Mouse (Mus musculus) right cerebral cortex, adult 18-20 months (tissue): Measurements from ENCODE around the gene Ptgfrn.
A peak's percentile ranks its signal among the peaks of the same experiment; 100 is the strongest.

ENCODE experiments used
- DNase-seq: peaks from one replicate; pipeline ENCODE4 v3.0.0; 2022; ENCODE audit warnings: mixed read lengths

Ptgfrn gene

DNA sequence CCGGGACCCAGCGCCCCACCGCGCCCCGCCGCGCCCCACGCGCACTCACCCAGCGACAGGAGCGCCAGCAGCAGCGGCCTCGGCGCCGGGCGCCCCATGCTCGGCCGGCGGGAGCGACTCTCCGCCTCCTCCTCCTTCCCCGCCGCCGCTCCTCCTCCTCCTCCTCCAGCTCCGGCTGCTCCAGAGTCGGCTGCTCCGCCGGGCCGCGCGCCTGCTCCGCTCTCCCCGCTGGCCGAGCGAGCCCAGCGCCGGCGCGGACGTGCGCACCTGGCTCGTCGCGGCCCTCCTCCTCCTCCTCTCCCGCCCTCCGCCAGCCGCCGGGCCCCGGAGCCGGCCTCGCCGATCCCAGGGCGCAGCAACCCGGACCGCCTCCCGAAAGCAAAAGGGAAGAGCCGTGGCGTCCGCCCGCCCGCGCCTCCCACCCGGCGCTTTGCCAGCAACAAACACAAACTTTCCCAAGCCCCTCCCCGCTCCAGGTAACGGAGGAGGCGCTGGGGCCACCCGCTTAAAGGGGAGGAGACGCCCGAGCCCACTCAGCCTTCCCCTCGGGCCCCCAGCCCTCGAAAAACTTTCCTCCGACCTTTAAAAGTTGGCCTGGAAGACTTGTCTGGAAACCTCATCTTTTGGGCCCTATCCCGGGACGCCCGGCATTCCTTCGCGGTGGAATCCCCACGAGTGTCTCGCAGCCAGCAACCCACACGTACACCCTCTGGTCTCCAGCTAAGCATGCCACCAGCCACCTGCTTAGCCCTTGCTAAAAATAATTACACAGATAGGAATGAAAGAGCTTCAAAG, at the start of gene Ptgfrn:
Gene Ptgfrn (minus strand): TSS at position 236 of the 795 bp plus-strand sequence.
- DNase-seq: no peak

DNA sequence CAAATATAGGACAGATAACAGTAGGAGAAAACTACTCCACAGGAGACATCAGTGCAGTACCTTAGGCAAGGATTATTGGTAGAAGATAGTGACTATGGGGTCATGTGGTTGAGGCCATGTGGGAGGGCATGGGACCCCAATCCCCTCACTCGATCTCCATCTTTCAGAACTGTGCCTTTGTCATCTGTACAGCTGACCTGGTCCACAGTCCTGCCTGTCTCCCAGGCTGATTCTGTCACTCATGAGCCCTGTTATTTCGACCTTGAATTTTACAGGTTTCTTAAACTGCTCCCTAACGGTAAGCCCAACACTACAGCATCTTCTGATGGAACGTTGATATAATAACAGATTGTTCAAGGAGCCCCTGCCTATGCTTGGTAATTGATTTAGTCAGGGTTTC, 49.6 kb upstream of the Ptgfrn start:
- DNase-seq: no peak

DNA sequence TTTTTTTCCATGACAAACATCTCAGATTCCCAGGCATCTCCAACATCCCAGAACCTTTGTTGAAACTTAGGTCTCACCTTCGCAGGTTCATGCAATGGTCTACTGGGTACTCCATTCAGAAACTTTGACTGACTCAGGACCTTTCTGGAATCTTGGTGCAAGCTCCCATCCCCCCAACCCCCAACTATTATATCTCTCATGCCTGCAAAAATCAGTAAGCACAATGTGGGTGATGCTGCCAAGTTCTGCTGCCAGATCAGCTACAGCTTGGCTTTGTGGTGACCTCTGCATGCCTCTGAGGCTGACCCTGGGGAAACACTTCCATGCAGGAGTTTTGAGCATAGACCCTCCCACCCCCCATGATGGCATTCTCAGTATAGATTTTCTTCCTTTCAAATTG, 44.0 kb upstream of the Ptgfrn start:
- DNase-seq: no peak

DNA sequence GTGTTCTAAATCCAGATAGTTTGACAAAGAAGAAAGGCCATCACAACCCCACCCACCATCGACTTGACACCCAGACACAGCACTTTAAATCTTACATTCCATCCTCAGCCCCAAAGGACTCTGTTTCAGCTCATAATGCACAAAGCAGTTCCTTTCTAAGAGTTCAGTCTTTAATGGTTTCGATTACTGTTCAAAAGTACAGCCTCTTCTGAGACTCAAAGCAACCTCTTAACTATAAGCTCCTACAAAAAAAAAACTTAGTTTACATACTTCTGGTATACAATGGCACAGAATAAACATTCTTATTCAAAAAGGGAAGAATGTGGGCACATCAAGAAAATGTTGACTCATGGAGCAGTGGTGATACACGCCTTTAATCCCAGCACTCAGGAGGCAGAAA, 43.3 kb upstream of the Ptgfrn start:
- DNase-seq: no peak

DNA sequence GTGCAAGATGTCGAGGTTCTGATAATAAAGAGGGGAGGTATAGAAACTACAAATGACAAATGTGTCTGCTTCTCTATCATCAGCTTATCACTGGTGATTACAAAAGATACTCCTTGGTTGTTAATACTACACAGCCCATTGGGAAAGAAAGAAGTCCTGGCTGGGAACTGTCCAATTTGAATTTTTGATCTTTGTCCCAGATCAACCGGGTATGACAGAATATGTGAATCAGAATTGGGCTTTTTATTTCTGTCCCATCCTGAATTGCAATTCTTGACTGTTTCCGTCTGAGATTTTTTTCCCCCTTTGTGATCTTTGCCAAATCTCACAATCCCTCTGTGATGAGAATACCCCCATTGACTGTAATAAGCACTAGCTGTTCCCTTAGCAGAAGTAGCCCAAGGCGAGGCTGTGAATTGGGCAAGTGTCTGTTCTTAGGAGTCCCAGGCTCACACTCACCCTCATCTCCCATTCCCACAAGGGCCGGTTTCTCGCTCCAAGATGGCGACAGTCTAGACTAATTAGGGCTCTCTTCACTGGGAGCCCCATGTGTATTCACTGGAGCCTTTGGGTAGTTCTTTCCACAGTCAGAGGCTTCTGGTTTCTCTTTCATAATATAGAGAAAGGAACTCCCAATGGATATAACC, 36.2 kb upstream of the Ptgfrn start:
- no peak for DNase-seq

DNA sequence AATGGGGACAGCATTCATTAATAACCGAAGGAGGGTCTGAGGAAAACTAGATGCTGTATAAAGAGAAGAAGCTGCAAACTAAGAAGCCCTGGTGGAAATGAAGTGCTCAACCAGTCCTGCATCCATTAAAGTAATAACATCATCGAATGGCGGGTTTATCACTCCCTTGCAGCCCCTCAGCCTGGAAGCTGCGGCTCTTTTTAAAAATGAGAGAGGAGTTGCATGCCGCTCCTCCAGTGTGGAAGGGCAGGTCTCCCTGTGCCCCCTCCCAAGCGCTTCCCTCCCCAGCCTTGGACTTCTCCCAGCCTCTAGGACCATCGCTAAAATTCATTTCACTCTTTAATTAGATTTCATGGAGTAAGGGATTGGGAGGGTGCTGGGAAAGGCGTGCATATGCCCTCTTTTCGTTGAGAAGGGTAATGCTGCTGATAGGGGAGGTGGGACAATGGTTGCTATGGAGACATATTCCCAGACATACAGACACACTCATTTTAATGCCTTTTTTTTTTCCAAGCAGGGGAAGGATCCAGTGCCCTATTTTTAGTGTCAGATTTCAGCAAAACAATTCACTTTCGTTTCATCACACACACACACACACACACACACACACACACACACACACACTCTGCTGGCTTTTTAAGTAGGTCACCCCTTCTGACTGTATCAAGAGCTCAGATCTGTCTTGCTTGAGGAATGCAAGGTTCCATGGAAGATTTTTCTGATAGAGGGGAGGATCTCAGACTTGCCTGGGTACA, 35.4 kb upstream of the Ptgfrn start:
- peak; percentile 62 for DNase-seq

DNA sequence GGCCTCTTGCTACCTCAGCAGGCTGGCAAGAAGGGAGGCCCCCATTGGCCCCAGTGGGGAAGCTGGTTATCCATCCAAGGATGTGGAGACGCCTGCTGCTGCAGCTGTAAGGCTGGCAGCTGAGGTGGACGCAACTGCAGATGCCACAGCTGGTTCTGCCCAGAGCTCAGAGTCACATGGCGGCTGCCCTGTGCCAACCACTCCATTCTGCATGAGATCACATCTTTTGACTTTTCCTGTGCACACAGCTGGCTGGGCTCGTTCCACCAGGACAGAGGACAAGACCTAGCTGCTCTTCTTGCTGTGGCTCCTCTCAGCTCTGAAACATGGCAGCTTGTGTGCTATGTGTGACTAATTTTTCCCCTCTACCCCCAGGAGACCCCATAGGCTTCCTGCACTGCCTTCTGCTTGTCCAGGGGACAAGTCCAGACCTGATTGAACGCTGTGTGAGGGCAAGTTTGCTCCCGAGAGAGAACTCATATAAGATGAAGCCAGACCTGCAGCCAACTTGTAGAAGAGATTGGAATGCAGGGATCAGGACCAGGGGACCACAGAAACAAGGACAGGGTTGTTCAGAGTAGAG, 34.4 kb upstream of the Ptgfrn start:
- no peak for DNase-seq

DNA sequence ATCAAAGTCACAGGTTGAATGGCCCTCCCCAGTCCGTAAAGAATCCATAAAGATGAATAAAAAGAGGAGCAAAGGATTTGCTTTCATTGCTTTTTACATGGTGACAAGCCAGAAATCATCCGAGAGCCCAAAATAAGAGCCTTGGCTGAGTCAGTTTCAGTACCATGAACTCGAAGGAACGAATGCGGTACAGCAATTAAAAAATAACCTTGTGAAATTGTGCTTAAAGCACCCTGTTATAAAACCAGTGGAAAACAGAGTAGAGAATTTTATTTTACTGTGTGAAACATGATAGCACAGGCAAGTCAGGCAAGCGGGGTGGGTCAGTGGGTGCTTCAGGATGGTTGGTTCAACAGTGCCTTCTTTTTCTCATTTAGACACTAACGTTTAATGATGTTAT, 33.4 kb upstream of the Ptgfrn start:
- DNase-seq: no peak

DNA sequence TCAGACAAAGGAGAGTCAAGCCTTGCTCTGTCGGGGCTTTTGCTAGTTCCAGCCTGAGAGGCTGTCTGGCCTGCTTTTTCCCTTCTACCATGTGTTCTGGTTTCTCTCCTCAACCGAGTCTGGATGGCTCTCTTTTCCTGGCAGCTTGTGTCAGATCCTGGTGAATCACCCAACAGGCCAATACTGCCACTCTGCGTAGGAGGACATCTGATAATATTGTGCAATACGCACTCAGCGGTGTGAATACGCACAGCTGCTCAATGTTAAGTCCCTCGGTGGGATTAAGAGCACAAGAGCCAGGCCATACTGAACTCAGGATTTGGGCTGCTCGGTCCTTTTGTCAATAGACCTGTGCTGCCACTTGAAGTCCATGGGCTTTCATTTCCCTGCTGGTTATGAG, 31.8 kb upstream of the Ptgfrn start:
- peak; percentile 56 for DNase-seq

DNA sequence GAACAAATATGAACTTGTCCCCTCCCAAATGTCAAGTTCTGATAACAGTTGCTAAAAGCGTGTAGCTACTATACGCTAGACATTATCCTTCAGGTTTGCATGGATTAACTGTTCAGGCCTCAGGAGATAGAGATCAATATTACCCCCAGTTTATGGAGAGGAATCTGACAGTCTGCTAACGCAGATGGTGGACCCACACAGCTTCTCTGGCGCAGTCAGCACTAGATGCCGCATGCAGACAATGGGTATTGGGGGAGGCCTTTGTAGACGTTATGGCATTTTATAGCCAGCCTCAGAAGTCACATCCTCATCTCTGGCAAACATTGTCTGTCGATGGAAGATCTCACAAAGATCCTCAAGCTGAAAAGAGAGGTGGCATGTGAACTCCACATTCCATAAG, 29.9 kb upstream of the Ptgfrn start:
- DNase-seq: no peak

DNA sequence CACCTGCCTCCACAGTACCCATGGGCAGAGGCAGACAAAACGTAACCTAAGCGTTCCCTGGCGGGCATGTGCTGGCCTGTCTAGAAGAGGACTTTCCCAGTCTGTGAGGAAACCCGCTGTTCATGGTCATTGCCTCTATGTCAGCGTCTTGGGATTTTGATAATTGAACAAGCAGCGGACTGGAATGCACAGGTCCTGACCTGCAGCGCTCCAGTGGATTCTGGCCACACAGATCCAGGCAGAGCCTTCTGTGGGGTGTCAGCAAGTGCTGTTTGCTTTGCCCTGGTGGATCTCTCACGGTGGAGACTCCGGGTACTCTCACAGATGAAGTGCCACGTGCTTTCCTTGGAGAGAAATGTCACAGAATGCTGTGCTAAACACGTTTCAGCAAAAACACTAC, 26.4 kb upstream of the Ptgfrn start:
- DNase-seq: no peak

DNA sequence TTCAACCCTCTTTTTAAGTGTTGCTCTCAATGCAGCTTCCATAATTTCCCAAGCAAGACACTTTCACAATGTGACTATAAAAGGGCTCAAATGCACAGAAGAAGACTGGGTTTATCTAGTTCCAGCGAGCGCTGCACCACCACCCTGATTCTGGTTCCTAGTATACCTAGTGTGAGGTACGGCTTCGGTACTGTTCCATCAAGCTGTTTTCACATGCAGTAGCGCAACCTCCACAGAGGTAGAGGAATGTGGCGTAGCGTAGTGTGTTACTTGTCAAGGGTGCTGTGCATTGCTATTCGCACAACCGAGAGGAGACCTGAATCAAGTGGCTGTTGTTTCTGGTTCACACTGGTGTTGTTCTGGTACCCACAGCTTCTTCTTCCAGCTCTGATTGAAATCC, 24.8 kb upstream of the Ptgfrn start:
- no peak for DNase-seq

DNA sequence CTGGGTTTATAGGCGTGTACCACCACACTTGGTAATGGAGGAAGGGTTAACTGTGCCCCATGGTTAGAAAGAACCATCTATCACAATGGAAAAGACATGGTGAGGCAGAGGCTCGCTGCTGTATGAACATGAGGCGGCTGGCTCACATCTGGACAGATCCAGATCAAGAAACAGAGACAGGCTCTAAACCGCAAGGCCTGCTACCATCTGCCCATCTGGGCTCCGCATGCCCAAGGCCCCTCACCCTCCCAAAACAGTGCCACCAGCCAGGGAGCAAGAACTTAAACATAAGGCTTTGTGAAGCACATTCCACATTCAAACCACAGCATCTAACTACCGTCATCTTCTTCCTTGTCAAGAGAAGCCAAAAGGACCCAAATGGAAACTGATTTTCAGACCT, 22.9 kb upstream of the Ptgfrn start:
- no peak for DNase-seq

DNA sequence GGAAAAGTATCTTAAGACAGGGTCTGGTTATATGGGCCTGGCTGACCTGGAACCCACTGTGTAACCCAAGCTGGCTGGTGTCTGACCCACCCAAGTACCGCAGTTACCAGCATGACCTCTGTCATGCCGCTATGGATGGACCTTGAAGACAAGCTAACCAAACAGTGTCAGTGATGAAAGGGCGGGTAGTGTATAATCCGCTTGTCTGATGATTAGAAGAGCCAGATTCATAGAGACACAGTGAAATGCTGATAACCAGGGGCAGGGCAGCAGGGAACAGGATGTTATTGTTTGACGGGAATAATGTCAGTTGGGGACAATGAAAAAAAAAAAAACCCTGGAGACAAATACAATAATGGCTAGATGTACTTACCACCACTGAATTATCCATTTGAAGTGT, 21.7 kb upstream of the Ptgfrn start:
- DNase-seq: no peak

DNA sequence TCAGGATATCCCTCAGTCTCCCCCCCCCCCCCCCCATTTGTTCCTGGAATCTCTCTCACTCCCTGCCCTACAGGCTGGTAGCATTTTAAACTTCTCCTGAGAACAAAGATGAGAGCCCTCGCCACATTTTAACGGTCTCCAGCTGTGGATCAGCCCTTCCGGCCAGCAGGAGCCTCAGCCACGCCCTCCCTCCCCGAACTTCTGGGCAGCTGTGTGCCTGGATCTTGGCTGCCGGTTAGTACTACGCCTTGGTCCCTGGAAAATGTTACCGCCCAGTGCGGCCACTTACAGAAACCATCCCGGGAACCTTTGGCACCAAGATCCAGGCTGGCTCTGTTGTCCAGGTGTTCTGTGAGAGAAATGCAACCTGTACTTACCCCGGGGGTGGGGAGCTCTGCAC, 20.4 kb upstream of the Ptgfrn start:
- no peak for DNase-seq

DNA sequence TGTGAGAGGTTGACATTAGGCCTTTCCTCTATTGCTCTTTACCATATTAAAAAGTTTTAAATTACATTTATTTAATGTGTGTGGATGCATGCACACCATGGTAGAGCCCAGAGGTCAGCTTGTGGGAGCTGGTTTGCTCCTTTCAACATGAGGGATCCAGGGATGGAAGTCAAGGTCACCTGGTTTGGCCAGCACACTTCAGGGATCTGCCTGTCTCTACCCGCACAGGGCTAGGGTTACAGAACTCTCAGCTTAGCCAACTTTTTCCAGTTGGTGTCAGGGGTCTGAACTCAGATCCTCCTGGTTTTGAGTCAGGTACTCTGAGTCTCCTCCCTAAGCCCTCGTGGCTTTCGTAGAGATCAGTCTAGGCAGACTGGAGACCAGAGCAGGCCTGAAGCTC, 19.5 kb upstream of the Ptgfrn start:
- DNase-seq: no peak

DNA sequence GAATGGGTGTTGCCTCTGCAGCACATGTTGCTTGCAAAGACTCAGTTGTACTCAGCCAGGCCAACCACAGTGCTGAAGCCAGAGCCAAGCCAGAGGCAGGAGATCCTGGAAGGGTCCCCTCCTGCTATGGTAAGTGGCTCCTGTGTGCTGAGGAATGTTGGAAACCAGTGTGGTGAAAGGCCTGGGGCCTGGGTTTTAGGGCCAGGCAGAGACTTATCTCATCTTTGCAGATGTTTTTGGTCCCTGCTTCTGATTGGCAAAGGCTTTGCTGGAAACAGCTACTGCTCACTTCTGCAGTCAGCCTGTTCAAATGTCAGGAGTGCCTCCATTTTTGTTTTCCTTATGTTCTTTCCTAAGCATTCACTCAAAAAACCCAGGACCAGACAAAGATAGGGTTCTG, 19.0 kb upstream of the Ptgfrn start:
- no peak for DNase-seq

DNA sequence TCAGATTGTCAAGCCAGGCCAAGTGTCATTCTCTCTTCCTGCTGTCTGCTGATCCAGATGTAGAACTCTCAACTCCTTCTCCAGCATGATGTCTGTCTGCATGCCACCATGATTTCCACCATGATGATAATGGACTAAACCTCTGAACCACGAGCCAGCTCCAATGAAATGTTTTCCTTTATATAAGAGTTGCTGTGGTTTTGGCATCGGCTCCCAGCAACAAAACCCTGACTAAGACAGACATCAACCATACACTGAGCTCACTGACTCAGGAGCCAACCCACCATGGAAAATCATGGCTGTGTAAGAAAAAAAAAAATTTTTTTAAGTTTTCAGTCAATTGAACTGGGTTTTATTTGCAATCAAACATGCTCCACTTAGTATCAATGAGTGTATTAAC, 17.7 kb upstream of the Ptgfrn start:
- DNase-seq: no peak

DNA sequence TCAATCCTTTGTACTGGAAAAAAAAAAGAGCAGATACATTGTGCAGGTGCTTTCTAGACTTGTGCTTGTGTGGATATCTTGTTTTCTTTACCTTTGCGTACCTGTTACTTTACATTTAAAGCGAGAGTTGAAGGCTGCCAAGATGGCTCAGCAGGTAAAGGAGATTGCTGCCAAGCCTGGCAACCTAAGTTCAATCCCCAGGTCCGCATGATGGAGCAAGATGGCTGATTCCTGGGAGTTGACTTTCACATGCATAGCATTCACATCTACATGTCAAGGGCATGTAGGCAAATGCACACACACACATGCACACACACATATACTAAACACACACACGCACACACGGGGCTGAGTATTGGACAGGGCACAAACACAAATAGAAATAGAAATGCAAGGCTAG, 14.6 kb upstream of the Ptgfrn start:
- DNase-seq: no peak

DNA sequence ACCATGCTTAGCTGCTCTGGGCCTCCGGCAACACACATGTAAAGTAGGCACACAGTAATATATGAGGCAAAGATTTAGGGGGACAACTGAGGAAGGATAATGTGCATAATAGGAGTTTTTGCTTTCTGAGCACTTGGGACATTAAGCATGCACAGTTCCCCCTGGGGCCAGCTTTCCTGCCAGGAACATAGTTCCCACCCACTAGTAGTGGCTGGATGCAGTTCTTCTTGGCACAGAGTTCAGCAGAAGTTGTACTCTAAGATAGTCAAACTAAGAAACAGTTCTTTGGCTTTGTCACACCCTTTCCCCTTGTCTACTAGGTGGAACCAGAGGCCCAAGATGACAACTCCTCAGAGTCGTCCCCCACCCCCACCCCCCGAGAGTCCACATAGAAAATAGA, 12.4 kb upstream of the Ptgfrn start:
- no peak for DNase-seq

DNA sequence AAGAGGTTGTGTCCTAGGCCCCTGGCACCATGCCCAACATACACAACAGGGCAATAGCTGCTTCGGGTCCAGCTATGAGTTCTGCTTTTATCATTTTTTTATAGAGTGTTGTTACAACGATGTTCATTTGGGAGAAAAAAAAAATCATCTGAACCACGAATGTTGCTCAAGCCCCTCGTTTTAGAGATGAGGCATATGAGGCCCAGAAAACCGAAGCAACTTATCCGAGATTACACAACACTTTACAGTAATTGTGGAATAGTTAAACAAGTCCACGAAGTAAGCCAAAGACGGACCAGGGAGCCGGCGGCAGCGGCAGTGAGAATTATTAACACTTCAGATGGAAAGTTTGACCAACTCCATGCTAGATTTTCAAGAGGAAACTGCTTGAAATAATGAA, 7.7 kb upstream of the Ptgfrn start:
- DNase-seq: no peak

DNA sequence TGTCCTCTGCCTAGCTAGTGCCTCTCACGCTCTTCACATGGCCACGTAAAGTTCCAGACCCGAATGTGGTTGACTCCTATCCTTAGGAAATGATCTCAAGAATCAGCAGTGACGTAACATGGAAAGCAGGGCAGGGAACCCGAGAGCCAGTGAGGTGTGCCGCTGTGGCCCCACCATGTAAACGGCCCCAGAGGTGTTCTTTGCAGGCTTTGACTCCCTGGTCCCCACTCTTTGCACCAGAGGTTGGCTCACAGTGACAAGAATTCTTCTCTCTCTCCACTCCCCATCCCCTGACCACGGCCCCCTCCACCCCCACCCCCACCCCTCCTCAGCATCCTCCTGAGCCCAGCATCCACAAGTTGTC, 7.3 kb upstream of the Ptgfrn start:
- DNase-seq: no peak

DNA sequence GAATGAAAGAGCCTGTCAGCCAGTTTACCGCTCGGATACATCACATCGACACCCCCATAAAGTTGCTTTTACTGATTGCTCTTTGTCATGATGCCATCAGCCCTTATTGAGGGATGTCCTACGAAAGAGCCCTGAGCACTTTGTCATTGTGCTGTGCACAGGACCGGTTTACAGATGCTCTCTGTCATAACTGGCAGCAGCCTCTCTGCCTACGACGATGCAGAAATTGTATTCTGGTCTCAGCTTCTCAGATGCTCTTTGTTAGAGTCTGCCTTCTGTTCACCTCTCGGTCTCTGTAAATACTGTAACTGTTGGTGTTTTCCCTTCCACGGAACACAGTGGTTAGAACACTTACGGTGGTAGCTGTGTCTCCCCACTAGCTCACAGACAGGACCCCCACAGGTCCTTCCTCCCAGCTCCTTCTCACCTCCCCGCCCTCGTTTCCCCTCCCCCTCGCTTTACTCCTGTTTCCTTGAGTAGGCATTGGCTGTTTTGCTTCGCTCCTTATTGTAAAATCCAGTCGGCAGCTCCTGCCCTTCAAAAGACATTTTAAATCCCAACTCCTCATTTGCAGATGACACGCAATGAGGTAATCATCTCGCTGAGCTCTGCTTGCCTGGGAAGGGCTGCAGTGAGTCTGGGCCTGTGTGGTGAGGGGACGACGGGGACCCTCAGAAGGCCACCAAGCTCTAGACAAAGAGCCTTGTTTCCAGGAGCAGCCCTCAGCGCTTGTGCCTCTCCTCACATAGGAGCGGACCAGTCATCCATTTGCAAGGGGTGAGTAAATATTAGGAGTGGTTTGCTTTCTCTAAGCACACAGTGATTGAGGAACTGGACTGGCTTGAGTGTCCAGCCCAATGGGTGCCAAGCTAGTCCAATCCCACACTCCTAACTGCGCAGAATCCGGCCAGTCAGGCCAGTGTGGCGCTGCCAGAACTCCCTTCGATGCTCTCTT, 6.6 kb upstream of the Ptgfrn start:
- DNase-seq: no peak
